Mouse (Mus musculus) bone marrow macrophage, adult 2 months (primary cell): Measurements from ENCODE around the gene Zfp978. TPM values are rescaled to one million over a fixed set of nuclear protein-coding genes. Genes with fewer than 3 reads are reported as not detected.
"Not testable (repeated sequence)": the region's sequence is repeated elsewhere in the genome, so short reads cannot be mapped to it uniquely, and the experiment has no call there.

ENCODE experiments used
- H3K27ac ChIP-seq: 2 replicates; pipeline ENCODE4 v1.5.1; 2012; ENCODE audit warnings: low read depth, low read length; ENCODE audit not compliant: insufficient read depth
- H3K4me1 ChIP-seq: 2 replicates; pipeline ENCODE4 v1.6.1; 2012; ENCODE audit warnings: low read length; ENCODE audit not compliant: control insufficient read depth, insufficient read depth
- H3K4me3 ChIP-seq: 2 replicates; pipeline ENCODE4 v1.5.1; 2012; ENCODE audit warnings: mild to moderate bottlenecking, low read length, moderate library complexity; ENCODE audit not compliant: insufficient read depth
- CTCF ChIP-seq: IDR thresholded peaks from 2 replicates; pipeline ENCODE4 v1.5.1; 2012; ENCODE audit warnings: low read depth, mild to moderate bottlenecking, low read length, moderate library complexity
- POLR2A ChIP-seq: IDR thresholded peaks from 2 replicates; pipeline ENCODE4 v1.6.1; 2012; ENCODE audit warnings: mild to moderate bottlenecking, low read depth, low read length, borderline replicate concordance
- polyA plus RNA-seq: library from polyadenylated mRNA; stranded (reverse); fragments of >200 nt; gene quantifications from 2 replicates; pipeline ENCODE4 v1.2.4, GENCODE M21; 2012; ENCODE audit not compliant: missing spikeins, insufficient read depth, insufficient read length

The Zfp978 gene
- polyA plus RNA-seq, 1 experiment, result not detected

DNA sequence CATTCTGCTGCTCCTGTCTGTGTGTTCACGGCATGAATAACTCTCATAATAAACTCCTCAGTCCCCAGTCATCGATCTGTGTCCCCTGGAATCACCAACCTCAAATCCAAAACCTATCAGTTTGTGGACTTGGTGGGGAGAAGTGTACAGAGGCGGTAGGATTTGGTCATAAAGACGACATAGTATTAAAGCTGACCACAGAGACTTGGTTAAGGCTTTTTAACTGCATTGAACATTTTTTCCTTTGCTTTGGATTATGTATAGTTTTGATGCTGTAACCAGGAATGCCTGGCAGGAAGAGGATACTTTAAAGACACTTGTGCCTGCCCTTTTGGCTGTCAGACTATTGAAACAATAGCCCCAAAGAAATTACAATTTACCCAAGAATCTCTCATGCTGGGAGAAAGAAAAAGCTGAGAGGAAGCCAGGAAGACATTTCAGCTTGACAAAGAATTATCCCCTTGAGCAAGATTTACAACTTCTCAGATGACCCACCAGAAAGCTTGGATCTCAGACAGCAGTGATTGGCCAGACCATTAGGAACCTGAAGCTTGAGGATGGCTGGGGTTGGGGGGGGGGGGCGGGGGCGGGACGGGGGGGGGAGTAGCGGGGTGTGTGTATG is 56.2 kb downstream of the Zfp978 start:
- Histone ChIP-seq H3K4me1 (no peaks in the 10 kb centered on the region), H3K4me3 (no peak overlapping the region), H3K27ac (no peak overlapping the region)
- TF ChIP-seq POLR2A, result no peak
- no peak for TF ChIP-seq CTCF

DNA sequence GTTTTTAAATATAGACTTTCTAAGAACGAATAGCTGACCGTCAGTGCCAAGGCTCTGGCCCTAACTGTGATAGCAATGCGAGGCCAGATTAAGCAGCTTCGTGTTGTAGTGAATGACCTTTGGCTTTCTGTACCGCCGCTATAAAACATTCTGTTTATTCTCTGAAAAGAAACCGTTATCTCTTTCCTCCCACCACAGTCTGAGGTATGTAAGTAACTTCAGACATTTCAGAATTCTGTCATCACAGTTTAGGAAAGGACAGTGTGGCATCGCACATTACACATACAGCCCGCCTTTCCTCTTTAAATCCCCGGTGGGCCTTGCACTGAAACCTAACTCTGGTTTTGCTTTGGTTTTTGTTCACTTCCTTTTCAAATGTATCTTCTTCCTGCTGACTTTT is 56.8 kb downstream of the Zfp978 start:
- no peak overlapping the region for H3K27ac ChIP-seq
- no peaks in the 10 kb centered on the region for H3K4me1 ChIP-seq
- TF ChIP-seq POLR2A, result no peak
- TF ChIP-seq CTCF, result no peak
- H3K4me3 ChIP-seq, result no peak overlapping the region

DNA sequence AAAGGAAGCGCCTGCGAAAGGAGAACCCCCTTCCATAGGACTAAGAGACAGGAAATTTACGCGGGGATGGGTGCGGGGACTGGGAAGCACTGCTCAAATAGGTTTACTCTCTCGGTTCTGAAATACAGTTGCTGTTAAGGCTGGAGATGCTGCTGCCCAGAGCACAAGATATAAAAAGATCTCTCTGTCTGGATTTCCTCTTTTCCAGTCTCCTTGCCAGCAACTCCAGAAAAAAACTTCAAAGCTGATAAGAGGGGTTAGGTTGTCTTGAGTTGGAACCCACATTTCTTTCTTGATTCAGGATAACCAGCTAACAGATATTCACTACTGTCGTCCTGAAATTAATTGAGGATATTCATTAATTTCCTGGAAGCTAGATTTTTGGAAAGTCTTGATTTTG is 57.2 kb downstream of the Zfp978 start:
- H3K27ac ChIP-seq, H3K4me3 ChIP-seq, H3K4me1 ChIP-seq: not testable (repeated sequence)

- not testable (repeated sequence) for H3K4me3 ChIP-seq, H3K4me1 ChIP-seq
Measured at GRCm38 (mm10) chr4:147419190-147419589, 58.1 kb downstream of the Zfp978 start.

GRCm38 (mm10) chr4:147419756-147420590 is 58.9 kb downstream of the Zfp978 start:
- not testable (repeated sequence) for H3K27ac ChIP-seq, H3K4me1 ChIP-seq, H3K4me3 ChIP-seq

More at GRCm38 (mm10) chr4:147419190-147419589, 58.1 kb downstream of the Zfp978 start:
- not testable (repeated sequence) for H3K27ac ChIP-seq

- H3K4me1 ChIP-seq, result no peaks in the 10 kb centered on the region
- no peak overlapping the region for H3K4me3 ChIP-seq
- no peak for TF ChIP-seq POLR2A
- TF ChIP-seq CTCF, result no peak
- no peak overlapping the region for H3K27ac ChIP-seq
Measured at GRCm38 (mm10) chr4:147420794-147421193, 59.7 kb downstream of the Zfp978 start.

GRCm38 (mm10) chr4:147421316-147421715 is 60.2 kb downstream of the Zfp978 start:
- H3K27ac ChIP-seq, result not testable (repeated sequence)

DNA sequence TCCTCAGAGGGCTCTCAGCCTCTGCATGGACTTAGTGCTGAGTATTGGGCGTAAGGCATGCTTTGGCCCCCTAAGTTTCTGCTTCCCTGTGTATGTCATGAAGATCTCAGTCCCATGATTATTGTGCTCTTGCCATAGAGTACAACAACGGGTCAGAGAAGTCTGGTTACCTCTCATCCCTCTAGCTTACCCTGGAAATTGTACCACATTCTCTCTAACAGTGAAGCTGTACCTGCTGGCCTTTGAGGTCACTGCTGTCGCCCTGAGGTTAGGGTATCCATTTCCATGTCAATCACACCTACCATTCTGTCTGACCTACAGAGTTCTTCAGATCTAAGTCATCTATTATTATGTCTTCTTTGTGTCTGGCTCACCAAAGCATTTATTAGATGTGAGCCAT is 62.0 kb downstream of the Zfp978 start:
- no peak for TF ChIP-seq POLR2A
- no peak for TF ChIP-seq CTCF
- Histone ChIP-seq H3K4me1 (no peaks in the 10 kb centered on the region), H3K4me3 (no peak overlapping the region), H3K27ac (no peak overlapping the region)

More at GRCm38 (mm10) chr4:147421316-147421715, 60.2 kb downstream of the Zfp978 start:
- H3K4me3 ChIP-seq, H3K4me1 ChIP-seq: not testable (repeated sequence)

GRCm38 (mm10) chr4:147423641-147424298 is 62.7 kb downstream of the Zfp978 start:
- Histone ChIP-seq H3K27ac (no peak overlapping the region), H3K4me3 (no peak overlapping the region), H3K4me1 (no peaks in the 10 kb centered on the region)
- TF ChIP-seq CTCF, result no peak
- TF ChIP-seq POLR2A, result no peak

GRCm38 (mm10) chr4:147424404-147424803 is 63.3 kb downstream of the Zfp978 start:
- H3K4me1 ChIP-seq, H3K4me3 ChIP-seq, H3K27ac ChIP-seq: not testable (repeated sequence)

DNA sequence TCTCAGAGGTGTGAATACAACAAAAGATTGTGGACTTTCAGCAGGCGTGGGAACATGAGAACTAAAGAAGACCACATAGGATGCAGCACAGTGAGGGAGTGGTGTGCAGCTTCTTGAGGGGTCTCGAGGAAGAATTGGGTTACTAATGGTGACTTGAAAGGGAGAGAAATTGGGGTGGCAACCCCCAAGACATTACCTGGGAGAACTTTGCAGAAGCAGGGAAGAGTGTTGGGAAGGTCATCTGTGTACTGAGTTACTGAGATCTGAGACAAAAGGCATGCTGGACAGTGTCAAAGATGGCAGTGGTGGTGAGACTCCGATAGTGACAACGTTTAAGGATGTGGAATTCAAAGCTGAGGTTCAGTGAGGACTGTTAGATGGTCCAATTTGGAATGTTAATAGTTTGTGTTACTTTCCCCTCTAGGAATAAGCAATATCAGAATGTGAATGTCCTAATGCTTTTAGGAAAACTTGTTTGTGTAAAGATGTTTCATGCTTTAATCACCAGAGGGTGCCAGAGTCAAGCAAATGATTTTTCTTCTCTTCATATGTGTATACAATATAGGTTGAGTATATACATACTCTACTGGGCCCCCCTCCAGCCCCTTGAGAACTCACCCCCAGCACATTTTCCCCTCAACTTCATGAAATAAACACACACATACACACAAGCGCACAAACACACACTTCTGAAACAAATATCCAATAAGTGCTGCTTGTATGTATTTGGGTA is 64.7 kb downstream of the Zfp978 start:
- not testable (repeated sequence) for H3K27ac ChIP-seq, H3K4me1 ChIP-seq, H3K4me3 ChIP-seq
